Mouse (Mus musculus): ENCODE measurements around the gene Top3b. TPM values are rescaled to one million over a fixed set of nuclear protein-coding genes. Genes with fewer than 3 reads are reported as not detected.

The Top3b gene
- polyA plus RNA-seq (2014; fragmentation: Nextera tagmentation; extraction: Ambion mirVana), result 62.9 and 70.0 TPM in 2 replicates

DNA sequence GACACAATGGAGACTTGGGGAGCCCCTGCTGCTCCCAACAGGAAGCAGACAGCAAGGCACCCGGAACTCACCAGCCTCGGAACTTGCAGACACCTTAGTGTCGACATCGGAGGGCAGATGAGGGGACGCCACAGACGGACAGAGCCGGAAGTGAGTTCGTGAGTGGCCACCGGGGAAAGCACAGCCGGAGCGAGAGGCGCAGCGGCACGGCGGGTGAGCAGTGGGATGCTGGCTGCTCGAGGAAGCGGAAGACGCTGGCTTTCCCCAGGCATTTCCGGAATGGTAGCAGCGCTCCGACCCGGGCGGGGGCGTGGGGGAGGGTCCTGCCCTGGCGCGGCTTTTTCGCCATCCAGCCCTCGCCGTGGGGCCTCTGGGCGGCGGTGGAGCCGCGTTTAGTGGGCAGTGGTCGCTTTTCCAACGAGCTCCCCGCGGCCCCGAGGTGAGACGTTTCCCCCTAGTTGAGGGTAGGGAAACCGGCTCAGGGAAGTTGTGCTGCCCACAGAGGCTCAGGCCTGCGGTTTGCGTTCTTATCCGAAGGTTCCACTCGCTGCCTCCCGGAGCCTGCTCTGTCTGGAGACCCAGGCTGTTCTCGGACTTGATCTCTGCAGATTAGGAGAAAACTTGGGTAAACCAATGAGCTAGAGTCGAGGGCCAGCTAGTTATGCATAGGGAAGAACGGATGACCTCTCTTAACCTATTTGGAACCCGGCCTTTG lies at the start of gene Top3b, which contains the start of gene Vpreb1:
Gene Top3b, plus strand, starts transcription at position 120 of the 715 bp plus-strand sequence.
Gene Vpreb1, minus strand, starts transcription at position 227 of the 715 bp plus-strand sequence.
- under 1% methylated on average over 49 of the region's 49 CpGs for WGBS
- peak within 1 kb of the TSS; percentile 92 for H3K27ac ChIP-seq (ENCODE audit: low read depth, low read length)
- H3K4me2 ChIP-seq (ENCODE audit: low read length), result peak within 1 kb of the TSS; percentile 62

DNA sequence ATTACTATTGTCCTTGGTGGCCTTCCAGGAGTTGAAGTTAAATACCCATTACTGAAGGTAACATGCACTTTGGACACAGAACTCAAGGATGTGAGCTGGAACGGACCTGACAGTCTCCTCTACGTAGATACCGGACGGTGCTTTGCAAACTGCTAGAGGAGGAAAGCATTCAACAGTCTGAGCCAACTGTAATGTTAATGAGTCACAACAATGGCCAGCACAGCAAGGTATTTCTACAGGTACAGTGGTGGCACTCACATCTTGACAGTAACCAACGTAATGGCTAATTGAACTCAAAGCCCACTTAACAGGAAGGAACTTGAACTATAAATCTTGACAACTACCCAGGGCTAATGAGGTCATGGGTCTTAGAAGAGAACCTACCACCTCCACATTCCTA lies 45.1 kb upstream of the Top3b start:
- Histone ChIP-seq H3K36me3 (ENCODE audit: control insufficient read depth, insufficient read depth, low read length) (no peaks in the 10 kb centered on the region), H3K4me1 (ENCODE audit: control insufficient read depth, insufficient read depth, low read length) (no peaks in the 10 kb centered on the region), H3K27me3 (replicated peaks; ENCODE audit: control insufficient read depth, insufficient read depth, low read length) (no peaks in the 10 kb centered on the region), H3K4me3 (ENCODE audit: low read depth, low read length) (no peak overlapping the region), H3K9me3 (replicated peaks; ENCODE audit: control insufficient read depth, low read length) (no peaks in the 10 kb centered on the region), H3K27ac (ENCODE audit: low read depth, low read length) (no peak overlapping the region), H3K4me2 (ENCODE audit: low read length) (no peak overlapping the region), H3K9ac (ENCODE audit: low read length) (no peak overlapping the region)
- ATAC-seq (no peak), DNase-seq (ENCODE audit: low spot score) (no peak)
- 23% methylated on average over 5 of the region's 5 CpGs for WGBS

More for the DNA sequence above, at the start of gene Top3b, which contains the start of gene Vpreb1:
- ATAC-seq, result peak; percentile 97
- Histone ChIP-seq H3K4me3 (ENCODE audit: low read depth, low read length) (peak within 1 kb of the TSS; percentile 71), H3K27me3 (replicated peaks; ENCODE audit: control insufficient read depth, insufficient read depth, low read length) (no peaks in the 10 kb centered on the region), H3K9me3 (replicated peaks; ENCODE audit: control insufficient read depth, low read length) (peaks cover 1% of the 10 kb centered on the region; the same call in 1 of the 2 replicates), H3K36me3 (ENCODE audit: control insufficient read depth, insufficient read depth, low read length) (peaks cover 2% of the 10 kb centered on the region; the same call in 1 of the 2 replicates), H3K4me1 (ENCODE audit: control insufficient read depth, insufficient read depth, low read length) (peaks cover 7% of the 10 kb centered on the region; the same call in 1 of the 2 replicates), H3K9ac (ENCODE audit: low read length) (peak within 1 kb of the TSS; percentile 74)
- DNase-seq (ENCODE audit: low spot score), result peak; percentile 96

DNA sequence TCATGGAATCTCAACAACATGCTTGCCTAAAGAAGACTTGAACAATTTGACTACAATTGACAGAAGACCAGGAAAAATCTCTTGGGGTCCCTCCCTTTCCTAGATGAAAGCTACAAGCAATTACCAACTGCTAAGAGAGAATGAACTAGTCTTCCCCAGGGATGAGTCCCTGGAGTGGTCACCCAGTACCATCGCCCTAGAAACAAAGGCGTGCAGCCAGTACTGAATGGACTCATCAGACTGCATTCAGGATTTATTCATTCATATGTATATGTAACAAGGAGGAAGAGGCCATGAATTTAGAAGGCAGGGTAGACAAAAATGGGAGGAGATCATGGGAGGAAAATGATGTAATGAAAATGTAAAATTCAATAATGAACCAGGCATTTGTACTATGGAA lies 44.3 kb upstream of the Top3b start:
- no peaks in the 10 kb centered on the region for H3K4me1 ChIP-seq (ENCODE audit: control insufficient read depth, insufficient read depth, low read length)
- no peak overlapping the region for H3K27ac ChIP-seq (ENCODE audit: low read depth, low read length)
- no peaks in the 10 kb centered on the region for H3K27me3 ChIP-seq (replicated peaks; ENCODE audit: control insufficient read depth, insufficient read depth, low read length)
- H3K4me3 ChIP-seq (ENCODE audit: low read depth, low read length), result no peak overlapping the region
- no peak overlapping the region for H3K9ac ChIP-seq (ENCODE audit: low read length)
- 80% methylated on average over 2 of the region's 2 CpGs for WGBS
- no peak overlapping the region for H3K4me2 ChIP-seq (ENCODE audit: low read length)
- no peaks in the 10 kb centered on the region for H3K36me3 ChIP-seq (ENCODE audit: control insufficient read depth, insufficient read depth, low read length)
- DNase-seq (ENCODE audit: low spot score) (no peak), ATAC-seq (no peak)
- no peaks in the 10 kb centered on the region for H3K9me3 ChIP-seq (replicated peaks; ENCODE audit: control insufficient read depth, low read length)

DNA sequence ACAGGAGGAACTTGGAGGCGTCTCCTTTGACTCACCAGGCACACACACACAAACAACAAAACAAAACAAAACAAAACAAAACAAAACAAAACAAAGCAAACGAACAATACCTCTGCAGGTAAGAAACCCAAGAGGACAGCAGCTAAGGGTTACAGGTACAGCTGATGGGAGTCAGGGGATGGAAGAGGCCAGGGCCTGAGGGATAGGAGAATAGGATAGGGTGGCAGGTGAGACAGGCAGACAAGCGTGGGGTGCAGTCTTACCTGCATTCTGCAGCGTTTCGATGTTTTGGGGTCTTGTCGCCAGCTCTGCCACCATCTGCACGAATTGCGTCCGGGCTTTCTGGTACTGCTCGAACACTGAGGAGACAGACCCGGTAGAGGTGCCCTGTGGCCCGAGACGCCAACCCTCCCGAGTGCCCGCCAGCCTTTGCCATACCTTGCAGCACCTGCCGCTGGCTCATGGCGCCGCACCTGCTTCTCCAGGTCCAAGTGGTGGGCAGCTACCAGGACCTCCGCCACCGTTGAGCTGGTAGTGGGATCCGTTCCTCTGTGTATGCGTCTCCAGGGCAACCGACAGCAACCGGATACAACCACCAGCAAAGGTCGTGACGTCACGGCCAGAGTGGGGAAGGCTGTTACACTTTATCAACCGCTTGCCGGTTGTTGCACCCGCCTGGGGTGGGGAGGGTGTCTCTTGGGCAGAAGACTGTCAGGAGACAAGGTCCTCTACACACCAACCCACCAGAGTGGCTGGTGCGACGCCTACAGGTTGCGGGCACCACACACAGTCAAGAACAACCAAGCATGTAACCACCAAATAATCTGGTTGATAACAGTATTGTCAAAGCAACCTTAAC lies 41.5 kb upstream of the Top3b start, which contains the start of gene Spag6l:
Gene Spag6l, minus strand, starts transcription at position 700 of the 859 bp plus-strand sequence.
- Histone ChIP-seq H3K4me1 (ENCODE audit: control insufficient read depth, insufficient read depth, low read length) (no peaks in the 10 kb centered on the region), H3K9me3 (replicated peaks; ENCODE audit: control insufficient read depth, low read length) (no peaks in the 10 kb centered on the region), H3K9ac (ENCODE audit: low read length) (peak within 1 kb of the TSS; percentile 61), H3K36me3 (ENCODE audit: control insufficient read depth, insufficient read depth, low read length) (no peaks in the 10 kb centered on the region), H3K4me3 (ENCODE audit: low read depth, low read length) (peak within 1 kb of the TSS; percentile 50), H3K27me3 (replicated peaks; ENCODE audit: control insufficient read depth, insufficient read depth, low read length) (no peaks in the 10 kb centered on the region), H3K27ac (ENCODE audit: low read depth, low read length) (no peak within 1 kb of the TSS), H3K4me2 (ENCODE audit: low read length) (peak within 1 kb of the TSS; percentile 83)
- WGBS, result 5% methylated on average over 33 of the region's 33 CpGs
- DNase-seq (ENCODE audit: low spot score), result peak; percentile 89
- peak; percentile 97 for ATAC-seq

DNA sequence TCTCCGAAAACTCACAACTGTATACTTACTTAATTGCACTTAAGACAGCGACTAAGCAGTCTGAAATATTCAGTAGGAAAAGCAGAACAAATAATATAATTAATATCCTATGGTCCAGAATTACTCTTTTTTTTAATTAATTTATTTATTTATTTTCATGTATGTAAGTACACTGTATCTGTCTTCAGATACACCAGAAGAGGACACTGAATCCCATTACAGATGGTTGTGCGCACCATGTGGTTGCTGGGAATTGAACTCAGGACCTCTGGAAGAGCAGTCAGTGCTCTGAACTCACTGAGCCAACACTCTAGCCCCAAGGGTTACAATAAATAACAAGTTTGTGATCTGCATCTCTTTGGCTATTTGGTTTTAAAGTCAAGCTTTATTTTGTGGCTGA lies 40.9 kb upstream of the Top3b start:
- H3K27ac ChIP-seq (ENCODE audit: low read depth, low read length), result no peak overlapping the region
- no peak overlapping the region for H3K9ac ChIP-seq (ENCODE audit: low read length)
- peak overlapping the region; percentile 83; the same call in 1 of the 2 replicates for H3K4me2 ChIP-seq (ENCODE audit: low read length)
- H3K9me3 ChIP-seq (replicated peaks; ENCODE audit: control insufficient read depth, low read length), result no peaks in the 10 kb centered on the region
- H3K4me3 ChIP-seq (ENCODE audit: low read depth, low read length), result peak overlapping the region; percentile 50
- H3K27me3 ChIP-seq (replicated peaks; ENCODE audit: control insufficient read depth, insufficient read depth, low read length), result no peaks in the 10 kb centered on the region
- no peaks in the 10 kb centered on the region for H3K36me3 ChIP-seq (ENCODE audit: control insufficient read depth, insufficient read depth, low read length)
- ATAC-seq (peak; percentile 27; the same call in 1 of the 2 replicates), DNase-seq (ENCODE audit: low spot score) (no peak)
- WGBS, result 91% methylated on average over 3 of the region's 3 CpGs
- H3K4me1 ChIP-seq (ENCODE audit: control insufficient read depth, insufficient read depth, low read length), result no peaks in the 10 kb centered on the region

DNA sequence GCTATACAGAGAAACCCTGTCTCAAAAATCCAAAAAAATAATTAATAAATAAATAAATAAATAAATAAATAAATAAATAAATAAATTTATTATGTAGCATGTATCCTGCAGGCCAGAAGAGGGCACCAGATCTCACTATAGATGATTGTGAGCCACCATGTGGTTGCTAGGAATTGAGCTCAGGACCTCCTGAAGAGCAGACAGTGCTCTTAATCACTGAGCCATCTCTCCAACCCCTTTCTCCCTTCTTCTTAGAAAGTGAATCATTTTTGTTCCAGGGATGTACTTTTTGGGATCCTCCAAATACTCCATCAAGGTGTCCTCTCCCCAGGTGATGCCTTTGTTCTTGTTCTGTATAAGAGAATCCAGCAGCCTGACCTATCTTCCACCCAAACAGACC lies 21.3 kb upstream of the Top3b start:
- H3K27ac ChIP-seq (ENCODE audit: low read depth, low read length), result no peak overlapping the region
- no peaks in the 10 kb centered on the region for H3K9me3 ChIP-seq (replicated peaks; ENCODE audit: control insufficient read depth, low read length)
- no peak overlapping the region for H3K4me3 ChIP-seq (ENCODE audit: low read depth, low read length)
- no peak for ATAC-seq
- H3K27me3 ChIP-seq (replicated peaks; ENCODE audit: control insufficient read depth, insufficient read depth, low read length), result no peaks in the 10 kb centered on the region
- H3K9ac ChIP-seq (ENCODE audit: low read length), result no peak overlapping the region
- no peaks in the 10 kb centered on the region for H3K4me1 ChIP-seq (ENCODE audit: control insufficient read depth, insufficient read depth, low read length)
- H3K4me2 ChIP-seq (ENCODE audit: low read length), result no peak overlapping the region
- no peak for DNase-seq (ENCODE audit: low spot score)
- no peaks in the 10 kb centered on the region for H3K36me3 ChIP-seq (ENCODE audit: control insufficient read depth, insufficient read depth, low read length)

DNA sequence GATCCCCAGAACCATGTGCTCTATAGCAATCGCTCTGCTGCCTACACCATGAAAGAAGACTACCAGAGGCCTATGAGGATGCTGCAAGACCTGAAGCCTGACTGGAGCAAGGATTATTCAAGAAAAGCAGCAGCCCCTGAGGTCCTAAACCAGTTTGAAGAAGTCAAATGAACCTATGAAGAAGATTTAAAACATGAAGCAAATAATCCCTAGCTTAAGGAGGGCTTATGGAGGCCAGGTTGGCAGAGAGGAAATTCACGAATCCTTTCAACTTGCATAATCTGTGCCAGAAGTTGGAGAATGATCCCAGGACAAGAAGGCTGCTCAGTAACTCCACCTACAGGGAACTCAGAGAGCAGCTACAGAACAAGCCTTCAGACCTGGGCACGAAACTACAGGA lies 18.1 kb upstream of the Top3b start:
- no peak overlapping the region for H3K4me2 ChIP-seq (ENCODE audit: low read length)
- 88% methylated on average over 3 of the region's 3 CpGs for WGBS
- no peaks in the 10 kb centered on the region for H3K27me3 ChIP-seq (replicated peaks; ENCODE audit: control insufficient read depth, insufficient read depth, low read length)

DNA sequence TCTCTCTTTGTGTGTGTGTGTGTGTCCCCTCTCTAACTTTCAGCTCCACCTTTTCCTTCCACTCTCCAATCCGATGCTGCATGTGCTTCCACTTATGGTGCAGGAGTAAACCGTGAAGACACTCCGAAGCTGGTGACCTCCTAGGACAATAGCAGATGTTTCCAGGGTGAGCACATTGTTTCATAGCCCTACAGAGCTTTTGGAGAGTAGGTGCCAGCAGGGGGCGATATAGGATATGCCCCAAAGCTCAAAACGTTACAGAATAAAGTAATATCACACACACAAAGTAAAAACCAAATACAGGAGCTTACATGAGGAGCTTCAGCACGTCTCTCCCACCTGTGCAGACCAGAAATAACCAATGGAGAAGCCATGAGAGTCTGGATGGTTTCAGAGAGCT lies 15.7 kb upstream of the Top3b start:
- DNase-seq (ENCODE audit: low spot score) (no peak), ATAC-seq (no peak)
- H3K4me3 ChIP-seq (ENCODE audit: low read depth, low read length), result no peak overlapping the region

More for the DNA sequence above, 18.1 kb upstream of the Top3b start:
- no peak for DNase-seq (ENCODE audit: low spot score)
- no peaks in the 10 kb centered on the region for H3K36me3 ChIP-seq (ENCODE audit: control insufficient read depth, insufficient read depth, low read length)
- H3K4me1 ChIP-seq (ENCODE audit: control insufficient read depth, insufficient read depth, low read length), result no peaks in the 10 kb centered on the region
- H3K27ac ChIP-seq (ENCODE audit: low read depth, low read length), result no peak overlapping the region
- ATAC-seq, result no peak
- H3K9ac ChIP-seq (ENCODE audit: low read length), result no peak overlapping the region
- H3K9me3 ChIP-seq (replicated peaks; ENCODE audit: control insufficient read depth, low read length), result no peaks in the 10 kb centered on the region
- no peak overlapping the region for H3K4me3 ChIP-seq (ENCODE audit: low read depth, low read length)

More for the DNA sequence above, 15.7 kb upstream of the Top3b start:
- H3K36me3 ChIP-seq (ENCODE audit: control insufficient read depth, insufficient read depth, low read length), result no peaks in the 10 kb centered on the region
- no peak overlapping the region for H3K9ac ChIP-seq (ENCODE audit: low read length)
- H3K27ac ChIP-seq (ENCODE audit: low read depth, low read length), result no peak overlapping the region
- H3K9me3 ChIP-seq (replicated peaks; ENCODE audit: control insufficient read depth, low read length), result no peaks in the 10 kb centered on the region
- H3K4me2 ChIP-seq (ENCODE audit: low read length), result no peak overlapping the region
- H3K27me3 ChIP-seq (replicated peaks; ENCODE audit: control insufficient read depth, insufficient read depth, low read length), result no peaks in the 10 kb centered on the region
- no peaks in the 10 kb centered on the region for H3K4me1 ChIP-seq (ENCODE audit: control insufficient read depth, insufficient read depth, low read length)
- 36% methylated on average over 6 of the region's 6 CpGs for WGBS
